ENCODE assay signal across 9 mouse cellular contexts in genomic region chr9:43719407-43719839, GRCm38 (mm10). TPM values are rescaled to one million over a fixed set of nuclear protein-coding genes. Genes with fewer than 3 reads are reported as not detected.
DNase-seq lines count a peak whose midpoint lies in the region; ATAC-seq and TF ChIP-seq lines count a peak whose summit lies in the region.
"Had no signal": no experiment of that assay in that cellular context is flagged by ENCODE, and none has a peak within 500 bp of the region (broad histone marks: within the 10 kb centered on the region; RNA-seq: fewer than 3 reads in every experiment).

No protein-coding gene starts in this region.

- H3K9ac ChIP-seq in heart, adult 2 months (ENCODE audit: low read depth, low read length), result no peak overlapping the region
- H3K9ac ChIP-seq in heart, embryonic 11.5 days (ENCODE audit: low read depth, low read length), result no peak overlapping the region
- H3K9ac ChIP-seq in lung, postnatal 0 days (replicated peaks; ENCODE audit: low read depth), result no peak overlapping the region
- H3K9ac ChIP-seq in forebrain, embryonic 11.5 days (ENCODE audit: low read length), result no peak overlapping the region

- WGBS in heart, adult 2 months, result 38% methylated on average over 4 of the region's 4 CpGs
- WGBS in heart, embryonic 11.5 days (ENCODE audit: insufficient replicate concordance), result 66% methylated on average over 4 of the region's 4 CpGs
- WGBS in lung, postnatal 0 days, result 52% methylated on average over 4 of the region's 4 CpGs
- 83% methylated on average over 4 of the region's 4 CpGs for WGBS in forebrain, embryonic 11.5 days

- H3K27ac ChIP-seq in heart, adult 2 months, result no peak overlapping the region
- no peak overlapping the region for H3K27ac ChIP-seq in heart, embryonic 11.5 days (ENCODE audit: low read depth, low read length)
- H3K27ac ChIP-seq in lung, postnatal 0 days (ENCODE audit: low read length), result no peak overlapping the region
- no peak overlapping the region for H3K27ac ChIP-seq in forebrain, embryonic 11.5 days (ENCODE audit: low read depth, low read length)

- peaks cover 2% of the 10 kb centered on the region for H3K4me1 ChIP-seq in heart, adult 2 months (ENCODE audit: control insufficient read depth, insufficient read depth, low read length)
- no peaks in the 10 kb centered on the region for H3K4me1 ChIP-seq in heart, embryonic 11.5 days (ENCODE audit: control insufficient read depth, insufficient read depth, low read length)
- H3K4me1 ChIP-seq in lung, postnatal 0 days (ENCODE audit: insufficient read depth, low read depth, low read length), result no peaks in the 10 kb centered on the region
- no peaks in the 10 kb centered on the region for H3K4me1 ChIP-seq in forebrain, embryonic 11.5 days (replicated peaks; ENCODE audit: control insufficient read depth, insufficient read depth, low read length)

- no peak for ATAC-seq in heart, embryonic 11.5 days (replicated peaks; ENCODE audit: insufficient number of reproducible peaks, low FRiP score, low TSS enrichment)
- ATAC-seq in lung, postnatal 0 days, result no peak
- no peak for ATAC-seq in forebrain, embryonic 11.5 days (replicated peaks; ENCODE audit: low FRiP score)

- TF ChIP-seq EP300 in heart, adult 2 months (IDR thresholded peaks at IDR 0.05; ENCODE audit: insufficient read depth, low read depth, low read length), result no peak
- no peak for TF ChIP-seq EP300 in lung, postnatal 0 days (IDR thresholded peaks at IDR 0.05)

- H3K27me3 ChIP-seq in heart, adult 2 months (ENCODE audit: control insufficient read depth, insufficient read depth, low read length), result no peaks in the 10 kb centered on the region
- H3K27me3 ChIP-seq in heart, embryonic 11.5 days (ENCODE audit: control insufficient read depth, insufficient read depth, low read length), result peaks cover 2% of the 10 kb centered on the region; the same call in 1 of the 2 replicates
- no peaks in the 10 kb centered on the region for H3K27me3 ChIP-seq in lung, postnatal 0 days (replicated peaks; ENCODE audit: insufficient read depth, low read length)
- H3K27me3 ChIP-seq in forebrain, embryonic 11.5 days (ENCODE audit: control insufficient read depth, insufficient read depth, low read length), result no peaks in the 10 kb centered on the region

- H3K4me2 ChIP-seq in heart, embryonic 11.5 days, result no peak overlapping the region
- no peak overlapping the region for H3K4me2 ChIP-seq in lung, postnatal 0 days (replicated peaks; ENCODE audit: low read depth, low read length)
- H3K4me2 ChIP-seq in forebrain, embryonic 11.5 days (ENCODE audit: low read depth, low read length, severe bottlenecking), result no peak overlapping the region

- H3K9me3 ChIP-seq in heart, embryonic 11.5 days (replicated peaks; ENCODE audit: control insufficient read depth, low read length), result no peaks in the 10 kb centered on the region
- no peaks in the 10 kb centered on the region for H3K9me3 ChIP-seq in lung, postnatal 0 days (ENCODE audit: low read length)
- H3K9me3 ChIP-seq in forebrain, embryonic 11.5 days (ENCODE audit: control insufficient read depth, low read length), result no peaks in the 10 kb centered on the region

- peak; percentile 63 to 78 for DNase-seq in heart, adult 2 months
- peak; percentile 41 for DNase-seq in 3T3-L1 (ENCODE audit: low read depth, low spot score)
- peak; percentile 76 to 82 for DNase-seq in heart, adult 9 months (ENCODE audit: low spot score in 2 of 2)
- DNase-seq in lung, postnatal 0 days (ENCODE audit: low spot score), result peak; percentile 21
- DNase-seq in cerebellum, adult 9-10 months, result no peak
- no peak for DNase-seq in forebrain, embryonic 11.5 days (ENCODE audit: low spot score)
- DNase-seq in cerebellum, postnatal 14 days, result no peak
- DNase-seq: kidney, adult 18-20 months had no signal

- H3K4me3 ChIP-seq in heart, adult 2 months, result no peak overlapping the region
- no peak overlapping the region for H3K4me3 ChIP-seq in heart, embryonic 11.5 days (ENCODE audit: low read depth, low read length)
- no peak overlapping the region for H3K4me3 ChIP-seq in lung, postnatal 0 days (ENCODE audit: low read depth, low read length)
- no peak overlapping the region for H3K4me3 ChIP-seq in forebrain, embryonic 11.5 days (ENCODE audit: low read depth, low read length)

- H3K79me2 ChIP-seq in heart, adult 2 months (replicated peaks; ENCODE audit: control insufficient read depth, insufficient read depth, low read length), result no peaks in the 10 kb centered on the region

- TF ChIP-seq CTCF in heart, adult 2 months (IDR thresholded peaks at IDR 0.05), result no peak
- TF ChIP-seq CTCF in lung, postnatal 0 days (IDR thresholded peaks at IDR 0.05), result no peak

- 0 out of 2 replicates have a peak, but pooled peaks have one; percentile 5 for TF ChIP-seq POLR2A in heart, adult 2 months (IDR thresholded peaks at IDR 0.05; ENCODE audit: insufficient read depth, low read depth, low read length)

- no peaks in the 10 kb centered on the region for H3K36me3 ChIP-seq in heart, adult 2 months (ENCODE audit: control insufficient read depth, insufficient read depth, low read length)
- H3K36me3 ChIP-seq in heart, embryonic 11.5 days (ENCODE audit: control insufficient read depth, insufficient read depth, low read length), result no peaks in the 10 kb centered on the region
- no peaks in the 10 kb centered on the region for H3K36me3 ChIP-seq in lung, postnatal 0 days (ENCODE audit: insufficient read depth, low read length)
- H3K36me3 ChIP-seq in forebrain, embryonic 11.5 days (ENCODE audit: control insufficient read depth, insufficient read depth, low read length), result no peaks in the 10 kb centered on the region

- intact Hi-C loops in heart, adult 2 months (cut with DNase I), result no loop called here

RNA-seq across cellular contexts. Expression of gene Nectin1, which starts 24.4 kb away (rescaled TPM):
- 1 to 10 TPM; 2.0 to 4.6 TPM for total RNA-seq in heart, adult 2 months (2021)
- polyA plus RNA-seq in heart, adult 2 months (2012; rRNA removed), result 2.4 and 2.9 TPM in 2 replicates
- 2.2 and 2.4 TPM in 2 replicates for polyA plus RNA-seq in heart, embryonic 11.5 days (2014; fragmentation: Nextera tagmentation; extraction: Ambion mirVana)
- 8.2 and 10.2 TPM in 2 replicates for polyA plus RNA-seq in lung, postnatal 0 days (2015; fragmentation: Nextera tagmentation; extraction: Ambion mirVana)
- polyA plus RNA-seq in forebrain, embryonic 11.5 days (2014; fragmentation: Nextera tagmentation; extraction: Ambion mirVana), result 12.3 and 12.4 TPM in 2 replicates

Comparison
In these comparisons a context has a peak if more than half of its experiments do, and no peak if none do; other contexts are left out.
1. DNase-seq: peak in heart, adult 2 months (2 of 2), 3T3-L1 (single experiment), heart, adult 9 months (2 of 2) and lung, postnatal 0 days (single experiment); none in cerebellum, adult 9-10 months (single experiment), forebrain, embryonic 11.5 days (single experiment) and cerebellum, postnatal 14 days (0 of 2).